Mouse (Mus musculus) kidney, embryonic 14.5 days (tissue): ENCODE measurements at regions not wholly inside any gene's neighbourhood (a gene's known extent, or its start where the extent isn't known, plus 50 kb on each side); places are given as distances from the start of the nearest gene placed in this dataset.
A peak's percentile ranks its signal among the peaks of the same experiment; 100 is the strongest.

Experiments used
- ATAC-seq: fragments of 200-750 bp; cut with Nextera tagmentation; 2 replicates; pipeline ENCODE4 v1.8.0; 2017; ENCODE audit warnings: moderate number of reproducible peaks, mild to moderate bottlenecking, moderate TSS enrichment, moderate library complexity; ENCODE audit not compliant: low FRiP score, low TSS enrichment
- H3K27ac ChIP-seq: fragments of 300-500 bp; sonication (generic); 2 replicates; pipeline ENCODE4 v1.5.1; 2014; ENCODE audit warnings: low read depth, mild to moderate bottlenecking, low read length, moderate library complexity, mixed read lengths
- H3K27me3 ChIP-seq: fragments of 300-500 bp; sonication (generic); 2 replicates; pipeline ENCODE4 v1.6.1; 2014; ENCODE audit warnings: mild to moderate bottlenecking, low read length; ENCODE audit not compliant: control insufficient read depth, insufficient read depth
- H3K36me3 ChIP-seq: fragments of 300-500 bp; sonication (generic); 2 replicates; pipeline ENCODE4 v1.6.1; 2014; ENCODE audit warnings: low read length, mixed read lengths; ENCODE audit not compliant: control insufficient read depth, insufficient read depth
- H3K4me1 ChIP-seq: fragments of 300-500 bp; sonication (generic); 2 replicates; pipeline ENCODE4 v1.6.1; 2014; ENCODE audit warnings: low read length, mixed read lengths; ENCODE audit not compliant: control insufficient read depth, insufficient read depth
- H3K4me2 ChIP-seq: fragments of 300-500 bp; sonication (generic); replicated peaks from 2 replicates; pipeline ENCODE4 v1.6.1; 2014; ENCODE audit warnings: low read depth, mild to moderate bottlenecking, low read length
- H3K4me3 ChIP-seq: fragments of 300-500 bp; sonication (generic); 2 replicates; pipeline ENCODE4 v1.5.1; 2014; ENCODE audit warnings: mild to moderate bottlenecking, low read length
- H3K9ac ChIP-seq: fragments of 300-500 bp; sonication (generic); 2 replicates; pipeline ENCODE4 v1.6.1; 2014; ENCODE audit warnings: low read depth, mild to moderate bottlenecking, low read length, moderate library complexity
- H3K9me3 ChIP-seq: fragments of 300-500 bp; sonication (generic); 2 replicates; pipeline ENCODE4 v1.6.1; 2016; ENCODE audit warnings: low read length; ENCODE audit not compliant: control insufficient read depth
- WGBS: fragments of 180-500 bp; shearing (Covaris S2); extraction: QIAGEN DNeasy Blood & Tissue Kit; methylation state at CpG from one replicate; pipeline ENCODE4 v1.1.7; 2014; 5-methylcytosine and 5-hydroxymethylcytosine counted together

DNA sequence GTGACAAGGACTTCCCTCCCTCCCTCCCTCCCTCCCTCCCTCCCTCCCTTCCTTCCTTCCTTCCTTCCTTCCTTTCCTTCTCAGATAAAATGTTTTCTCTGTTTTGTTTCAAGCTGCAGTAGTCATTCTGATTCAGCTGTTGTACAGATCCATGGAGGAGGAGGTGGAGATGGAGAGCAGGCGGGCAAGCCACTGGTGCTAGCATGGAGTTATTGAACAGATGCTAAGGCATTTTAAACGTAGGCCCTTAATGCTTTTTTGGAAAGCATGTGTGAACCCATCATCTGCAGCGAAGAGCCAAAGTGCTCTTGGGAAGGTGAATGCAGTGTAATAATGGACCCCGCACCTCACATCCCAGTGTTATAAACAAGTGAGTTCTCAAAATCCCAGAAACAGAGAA, 164.1 kb upstream of the Palmd start:
- H3K9ac ChIP-seq, result no peak overlapping the region
- no peaks in the 10 kb centered on the region for H3K27me3 ChIP-seq
- 83% methylated on average over 4 of the region's 4 CpGs for WGBS
- no peaks in the 10 kb centered on the region for H3K36me3 ChIP-seq
- no peak overlapping the region for H3K4me2 ChIP-seq
- H3K27ac ChIP-seq, result no peak overlapping the region
- H3K9me3 ChIP-seq, result no peaks in the 10 kb centered on the region
- H3K4me1 ChIP-seq, result no peaks in the 10 kb centered on the region
- H3K4me3 ChIP-seq, result no peak overlapping the region
- no peak for ATAC-seq

- H3K9ac ChIP-seq, result no peak overlapping the region
- WGBS, result 98% methylated on average over 3 of the region's 3 CpGs
- ATAC-seq, result no peak
Observed at GRCm38 (mm10) chr3:117122211-117122610, 153.4 kb upstream of the Palmd start.

GRCm38 (mm10) chr3:117120086-117121055, 151.6 kb upstream of the Palmd start:
- no peaks in the 10 kb centered on the region for H3K9me3 ChIP-seq
- H3K4me1 ChIP-seq, result no peaks in the 10 kb centered on the region
- peak; percentile 76; the same call in 1 of the 2 replicates for ATAC-seq
- H3K27ac ChIP-seq, result no peak overlapping the region
- H3K27me3 ChIP-seq, result no peaks in the 10 kb centered on the region
- no peak overlapping the region for H3K4me3 ChIP-seq
- no peak overlapping the region for H3K4me2 ChIP-seq
- WGBS, result 50% methylated on average over 13 of the region's 13 CpGs
- H3K36me3 ChIP-seq, result no peaks in the 10 kb centered on the region
- H3K9ac ChIP-seq, result no peak overlapping the region

More at GRCm38 (mm10) chr3:117122211-117122610, 153.4 kb upstream of the Palmd start:
- Histone ChIP-seq H3K27ac (no peak overlapping the region), H3K9me3 (no peaks in the 10 kb centered on the region), H3K27me3 (no peaks in the 10 kb centered on the region), H3K36me3 (no peaks in the 10 kb centered on the region), H3K4me1 (no peaks in the 10 kb centered on the region), H3K4me3 (no peak overlapping the region), H3K4me2 (no peak overlapping the region)

GRCm38 (mm10) chr3:117119576-117119975, 150.8 kb upstream of the Palmd start:
- Histone ChIP-seq H3K27ac (no peak overlapping the region), H3K4me1 (no peaks in the 10 kb centered on the region), H3K27me3 (no peaks in the 10 kb centered on the region), H3K9ac (no peak overlapping the region), H3K4me3 (no peak overlapping the region), H3K36me3 (no peaks in the 10 kb centered on the region), H3K4me2 (no peak overlapping the region), H3K9me3 (no peaks in the 10 kb centered on the region)
- no peak for ATAC-seq
- 73% methylated on average over 5 of the region's 5 CpGs for WGBS

DNA sequence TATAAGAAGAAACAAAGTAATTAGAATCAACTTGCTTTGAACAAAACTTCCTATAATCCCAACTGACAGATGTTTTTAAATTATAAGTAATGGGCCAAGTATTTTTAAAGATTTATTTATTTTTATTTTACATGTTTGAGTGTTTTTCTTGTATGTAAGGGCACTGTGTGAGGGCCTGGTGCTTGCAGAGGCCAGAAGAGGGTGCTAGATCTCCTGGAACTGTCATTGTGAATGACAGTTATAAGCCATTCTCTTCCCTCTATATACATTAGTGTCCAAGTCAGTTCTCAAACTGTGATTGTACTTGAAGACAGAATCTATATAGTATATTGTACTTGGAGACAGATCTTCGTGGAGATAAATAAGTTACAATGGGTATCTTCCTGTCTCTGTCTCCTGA, 149.1 kb upstream of the Palmd start:
- no peak overlapping the region for H3K9ac ChIP-seq
- H3K27me3 ChIP-seq, result no peaks in the 10 kb centered on the region
- H3K9me3 ChIP-seq, result no peaks in the 10 kb centered on the region
- WGBS, result 50% methylated on average over 1 of the region's 1 CpGs
- no peaks in the 10 kb centered on the region for H3K4me1 ChIP-seq
- no peak overlapping the region for H3K27ac ChIP-seq
- no peak for ATAC-seq
- no peak overlapping the region for H3K4me2 ChIP-seq
- H3K36me3 ChIP-seq, result no peaks in the 10 kb centered on the region
- no peak overlapping the region for H3K4me3 ChIP-seq

GRCm38 (mm10) chr3:117116210-117116609, 147.4 kb upstream of the Palmd start:
- Histone ChIP-seq H3K4me3 (no peak overlapping the region), H3K9ac (no peak overlapping the region), H3K9me3 (no peaks in the 10 kb centered on the region), H3K4me1 (no peaks in the 10 kb centered on the region), H3K27me3 (no peaks in the 10 kb centered on the region), H3K4me2 (no peak overlapping the region), H3K36me3 (no peaks in the 10 kb centered on the region), H3K27ac (no peak overlapping the region)
- no peak for ATAC-seq
- WGBS, result 81% methylated on average over 2 of the region's 2 CpGs

- no peak overlapping the region for H3K9ac ChIP-seq
- WGBS, result 84% methylated on average over 3 of the region's 3 CpGs
- no peak overlapping the region for H3K4me2 ChIP-seq
- no peaks in the 10 kb centered on the region for H3K27me3 ChIP-seq
- no peaks in the 10 kb centered on the region for H3K9me3 ChIP-seq
- ATAC-seq, result no peak
- H3K36me3 ChIP-seq, result no peaks in the 10 kb centered on the region
- H3K27ac ChIP-seq, result no peak overlapping the region
- H3K4me1 ChIP-seq, result no peaks in the 10 kb centered on the region
- H3K4me3 ChIP-seq, result no peak overlapping the region
Observed at GRCm38 (mm10) chr3:117112766-117113165, 144.0 kb upstream of the Palmd start.

DNA sequence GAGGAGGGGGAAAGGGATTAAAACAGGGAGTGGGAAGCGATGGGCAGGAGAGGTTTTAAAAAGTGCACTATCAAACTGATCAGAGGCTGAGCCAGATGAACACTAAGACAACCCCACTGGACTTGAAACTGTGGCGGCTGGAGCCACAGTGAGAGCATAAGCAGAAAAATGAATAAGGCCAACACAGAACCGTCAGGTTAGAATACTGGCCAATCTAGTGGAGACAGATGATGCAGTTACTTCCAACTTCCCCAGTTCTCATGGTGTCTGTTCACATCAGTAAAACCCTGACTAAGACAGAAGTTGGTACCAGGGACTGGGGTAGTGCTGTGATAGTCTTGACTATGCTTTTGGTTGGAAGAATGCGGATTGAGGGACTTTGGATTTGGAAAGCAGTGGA, 143.5 kb upstream of the Palmd start:
- no peak overlapping the region for H3K9ac ChIP-seq
- no peaks in the 10 kb centered on the region for H3K36me3 ChIP-seq
- ATAC-seq, result no peak
- H3K27me3 ChIP-seq, result no peaks in the 10 kb centered on the region
- H3K4me2 ChIP-seq, result no peak overlapping the region
- H3K27ac ChIP-seq, result no peak overlapping the region
- H3K4me3 ChIP-seq, result no peak overlapping the region
- H3K4me1 ChIP-seq, result no peaks in the 10 kb centered on the region
- WGBS, result 92% methylated on average over 4 of the region's 4 CpGs
- H3K9me3 ChIP-seq, result no peaks in the 10 kb centered on the region

GRCm38 (mm10) chr3:117108966-117109700, 140.3 kb upstream of the Palmd start:
- Histone ChIP-seq H3K27me3 (no peaks in the 10 kb centered on the region), H3K9me3 (no peaks in the 10 kb centered on the region), H3K4me3 (no peak overlapping the region), H3K27ac (no peak overlapping the region), H3K9ac (no peak overlapping the region), H3K36me3 (no peaks in the 10 kb centered on the region), H3K4me1 (no peaks in the 10 kb centered on the region), H3K4me2 (no peak overlapping the region)
- ATAC-seq, result no peak
- 56% methylated on average over 8 of the region's 8 CpGs for WGBS
